Mouse (Mus musculus): ENCODE data around the gene Ccdc58.

DNA sequence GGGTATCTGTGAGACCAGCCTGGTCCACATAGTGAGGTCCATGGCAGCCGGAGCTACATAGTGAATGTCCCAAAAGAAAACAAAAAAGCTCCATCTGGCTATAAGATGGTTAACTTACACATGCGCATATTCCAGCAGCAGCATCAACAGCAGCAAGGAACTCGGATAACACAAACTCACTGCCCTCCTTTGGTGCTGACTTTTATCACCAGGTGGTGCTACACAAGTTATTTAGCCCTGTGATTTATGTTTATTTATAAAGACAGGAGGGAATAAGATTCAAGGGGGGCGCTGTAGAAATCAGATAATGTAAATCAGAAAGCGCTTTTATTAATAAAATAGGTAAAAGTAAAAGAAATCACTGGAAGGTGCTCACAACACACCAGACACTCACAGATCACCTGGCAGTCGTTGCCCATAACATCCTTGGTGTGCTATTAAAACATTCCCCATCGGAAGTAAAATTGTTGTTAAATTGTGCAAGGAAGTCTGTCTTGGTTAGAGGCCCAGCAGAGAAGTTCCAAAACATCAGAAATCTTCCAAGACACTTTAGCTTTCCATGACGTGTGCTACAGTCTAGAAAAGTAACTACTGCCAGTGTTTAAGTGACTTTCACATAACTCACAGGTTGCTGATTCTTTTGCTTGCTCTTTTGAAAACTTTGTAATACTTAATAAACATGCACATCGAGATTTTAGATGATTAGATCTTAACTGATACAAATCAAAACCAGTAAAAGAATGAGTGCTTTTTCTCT, 1.5 kb upstream of the Ccdc58 start:
- TF ChIP-seq CTCF (IDR thresholded peaks at IDR 0.05; ENCODE audit: borderline replicate concordance, insufficient read depth, low read depth, low read length) (no peak), POLR2A (IDR thresholded peaks at IDR 0.05; ENCODE audit: borderline replicate concordance, insufficient read depth, low read length) (no peak)
